In the genomic region with DNA sequence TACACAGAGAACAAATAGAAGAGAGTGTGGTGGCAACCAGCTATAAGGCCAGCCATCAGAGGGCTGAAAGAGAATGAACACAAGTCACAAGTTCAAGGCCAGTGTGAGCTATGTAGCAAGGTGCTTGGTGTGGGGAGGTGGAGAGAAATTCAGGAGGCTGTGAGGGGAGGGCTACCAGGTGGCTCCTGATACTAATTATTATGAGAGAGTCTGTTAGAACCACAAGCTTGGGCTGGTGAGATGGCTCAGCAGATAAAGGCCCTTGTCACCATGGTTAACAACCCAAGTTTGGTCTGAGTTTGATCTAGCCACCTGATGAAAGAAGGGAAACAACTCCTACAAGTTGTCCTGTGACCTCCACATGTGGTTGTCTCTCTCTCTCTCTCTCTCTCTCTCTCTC, we compare ENCODE assay signal across 31 mouse cellular contexts. TPM values are rescaled to one million over a fixed set of nuclear protein-coding genes. Genes with fewer than 3 reads are reported as not detected.
DNase-seq lines count a peak whose midpoint lies in the region; ATAC-seq and TF ChIP-seq lines count a peak whose summit lies in the region.
"Had no signal": no experiment of that assay in that cellular context is flagged by ENCODE, and none has a peak within 500 bp of the region (broad histone marks: within the 10 kb centered on the region; RNA-seq: fewer than 3 reads in every experiment).

No protein-coding gene starts in this region.

- no peaks in the 10 kb centered on the region for H3K36me3 ChIP-seq in heart, embryonic 11.5 days (ENCODE audit: control insufficient read depth, insufficient read depth, low read length)
- H3K36me3 ChIP-seq in heart, embryonic 10.5 days = no peaks in the 10 kb centered on the region
- H3K36me3 ChIP-seq in MEL (ENCODE audit: control insufficient read depth in 1 of 2, insufficient read depth in 2 of 2, low read length in 2 of 2) = peaks cover 0 to 10% of the 10 kb centered on the region in 2 experiments; a peak in 2 of 4 replicates
- no peaks in the 10 kb centered on the region for H3K36me3 ChIP-seq in hindbrain, postnatal 0 days (ENCODE audit: insufficient read depth, low read length)
- H3K36me3 ChIP-seq: embryonic facial prominence, embryonic 12.5 days; embryonic facial prominence, embryonic 15.5 days; forebrain, embryonic 12.5 days; forebrain, embryonic 15.5 days; heart, embryonic 12.5 days; heart, embryonic 15.5 days; hindbrain, embryonic 10.5 days; hindbrain, embryonic 13.5 days had no signal

- ATAC-seq in heart, embryonic 11.5 days (replicated peaks; ENCODE audit: insufficient number of reproducible peaks, low FRiP score, low TSS enrichment) = no peak
- 0 out of 2 replicates have a peak, but pooled peaks have one; percentile 13 for ATAC-seq in megakaryocyte-erythroid progenitor cell, adult 5-6 weeks (replicated peaks; ENCODE audit: low FRiP score, low TSS enrichment, poor library complexity, severe bottlenecking)
- no peak for ATAC-seq in hindbrain, postnatal 0 days
- ATAC-seq: CD4-positive, CD25-positive, alpha-beta regulatory T cell, adult 4 months; forebrain, embryonic 15.5 days; hindbrain, embryonic 16.5 days; inflammation-experienced regulatory T-cells, adult 6 months; intestine, embryonic 16.5 days; Patski had no signal

- 0 out of 2 replicates have a peak overlapping the region, but pooled peaks have one; percentile 16 for H3K9ac ChIP-seq in heart, embryonic 11.5 days (ENCODE audit: low read depth, low read length)
- no peak overlapping the region for H3K9ac ChIP-seq in MEL (ENCODE audit: control insufficient read depth, low read depth, low read length, poor library complexity, severe bottlenecking)
- no peak overlapping the region for H3K9ac ChIP-seq in hindbrain, postnatal 0 days (replicated peaks; ENCODE audit: low read length)
- H3K9ac ChIP-seq: embryonic facial prominence, embryonic 12.5 days; embryonic facial prominence, embryonic 15.5 days; forebrain, embryonic 12.5 days; forebrain, embryonic 15.5 days; heart, embryonic 12.5 days; heart, embryonic 15.5 days; hindbrain, embryonic 13.5 days had no signal

- peak; percentile 68 to 83 for TF ChIP-seq EP300 in MEL (IDR thresholded peaks at IDR 0.05; ENCODE audit: low read depth in 1 of 2, low read length in 2 of 2)

- H3K27ac ChIP-seq in heart, embryonic 11.5 days (ENCODE audit: low read depth, low read length) = no peak overlapping the region
- H3K27ac ChIP-seq in heart, embryonic 10.5 days = no peak overlapping the region
- peak overlapping the region; percentile 39 for H3K27ac ChIP-seq in MEL (ENCODE audit: control insufficient read depth, low read depth, low read length)
- H3K27ac ChIP-seq in hindbrain, postnatal 0 days = no peak overlapping the region
- H3K27ac ChIP-seq: embryonic facial prominence, embryonic 12.5 days; embryonic facial prominence, embryonic 15.5 days; forebrain, embryonic 12.5 days; forebrain, embryonic 15.5 days; heart, adult 2 months; heart, embryonic 15.5 days; hindbrain, embryonic 10.5 days; hindbrain, embryonic 13.5 days had no signal

- no peak overlapping the region for H3K4me3 ChIP-seq in heart, embryonic 11.5 days (ENCODE audit: low read depth, low read length)
- no peak overlapping the region for H3K4me3 ChIP-seq in heart, embryonic 10.5 days
- no peak overlapping the region for H3K4me3 ChIP-seq in MEL (ENCODE audit: control insufficient read depth in 1 of 2, insufficient read depth in 1 of 2, low read depth in 2 of 2, low read length in 2 of 2)
- no peak overlapping the region for H3K4me3 ChIP-seq in hindbrain, postnatal 0 days (ENCODE audit: low read length)
- H3K4me3 ChIP-seq: embryonic facial prominence, embryonic 12.5 days; embryonic facial prominence, embryonic 15.5 days; forebrain, embryonic 12.5 days; forebrain, embryonic 15.5 days; heart, adult 2 months; heart, embryonic 12.5 days; heart, embryonic 15.5 days; hindbrain, embryonic 10.5 days; hindbrain, embryonic 13.5 days had no signal

- no peak for TF ChIP-seq POLR2A in MEL (IDR thresholded peaks at IDR 0.05; ENCODE audit: control insufficient read depth in 1 of 2, insufficient read depth in 1 of 2, low read depth in 1 of 2, low read length in 2 of 2, poor library complexity in 1 of 2)

- H3K79me2 ChIP-seq in MEL (ENCODE audit: control insufficient read depth, insufficient read depth, low read length, poor library complexity) = no peaks in the 10 kb centered on the region

- no peaks in the 10 kb centered on the region for H3K9me3 ChIP-seq in heart, embryonic 11.5 days (replicated peaks; ENCODE audit: control insufficient read depth, low read length)
- no peaks in the 10 kb centered on the region for H3K9me3 ChIP-seq in heart, embryonic 10.5 days
- no peaks in the 10 kb centered on the region for H3K9me3 ChIP-seq in MEL (replicated peaks; ENCODE audit: insufficient read depth, low read length)
- H3K9me3 ChIP-seq in hindbrain, postnatal 0 days (ENCODE audit: low read length) = no peaks in the 10 kb centered on the region
- H3K9me3 ChIP-seq: embryonic facial prominence, embryonic 12.5 days; embryonic facial prominence, embryonic 15.5 days; forebrain, embryonic 12.5 days; forebrain, embryonic 15.5 days; heart, embryonic 12.5 days; heart, embryonic 15.5 days; hindbrain, embryonic 10.5 days; hindbrain, embryonic 13.5 days had no signal

- no peak overlapping the region for H3K4me2 ChIP-seq in heart, embryonic 11.5 days
- H3K4me2 ChIP-seq in hindbrain, postnatal 0 days (ENCODE audit: low read depth, low read length) = no peak overlapping the region
- H3K4me2 ChIP-seq: embryonic facial prominence, embryonic 12.5 days; embryonic facial prominence, embryonic 15.5 days; forebrain, embryonic 12.5 days; forebrain, embryonic 15.5 days; heart, embryonic 12.5 days; heart, embryonic 15.5 days; hindbrain, embryonic 13.5 days had no signal

- no peak for TF ChIP-seq RAD21 in MEL (IDR thresholded peaks at IDR 0.05; ENCODE audit: low read depth, low read length)

- DNase-seq in heart, embryonic 10.5 days (ENCODE audit: low spot score) = no peak
- DNase-seq in 416B (ENCODE audit: low read depth) (peak; percentile 73), MEL (ENCODE audit: low read depth, low spot score) (peak; percentile 64)
- DNase-seq in adrenal gland, postnatal 36 days = no peak
- no peak for DNase-seq in hindbrain, postnatal 0 days (ENCODE audit: low spot score)
- DNase-seq: adrenal gland, adult 2 months; adrenal gland, postnatal 14 days; cerebellum, adult 11-12 months; cerebellum, adult 8-10 months; cerebellum, postnatal 10 days; gastrocnemius, postnatal 10 days; gastrocnemius, postnatal 36 days; heart, postnatal 10 days; heart, postnatal 36 days had no signal

- no peaks in the 10 kb centered on the region for H3K4me1 ChIP-seq in heart, embryonic 11.5 days (ENCODE audit: control insufficient read depth, insufficient read depth, low read length)
- peaks cover 9% of the 10 kb centered on the region; the same call in 1 of the 2 replicates for H3K4me1 ChIP-seq in heart, embryonic 10.5 days
- peaks cover 14 to 27% of the 10 kb centered on the region in 2 experiments for H3K4me1 ChIP-seq in MEL (ENCODE audit: control insufficient read depth in 1 of 2, insufficient read depth in 2 of 2, low read length in 2 of 2)
- H3K4me1 ChIP-seq in hindbrain, postnatal 0 days (ENCODE audit: insufficient read depth, low read length) = no peaks in the 10 kb centered on the region

- TF ChIP-seq CTCF in MEL (IDR thresholded peaks at IDR 0.05 in 2 of 3, conservative IDR thresholded peaks at IDR 0.05 in 1 of 3; ENCODE audit: control insufficient read depth in 1 of 3, insufficient read depth in 1 of 3, low read depth in 2 of 3, low read length in 3 of 3, poor library complexity in 1 of 3, severe bottlenecking in 1 of 3) = no peak
- TF ChIP-seq CTCF in hindbrain, postnatal 0 days (IDR thresholded peaks at IDR 0.05; ENCODE audit: low read depth) = no peak

- no peaks in the 10 kb centered on the region for H3K27me3 ChIP-seq in heart, embryonic 11.5 days (ENCODE audit: control insufficient read depth, insufficient read depth, low read length)
- no peaks in the 10 kb centered on the region for H3K27me3 ChIP-seq in heart, embryonic 10.5 days (ENCODE audit: insufficient read depth, poor library complexity, severe bottlenecking)
- no peaks in the 10 kb centered on the region for H3K27me3 ChIP-seq in MEL (ENCODE audit: control insufficient read depth in 1 of 2, insufficient read depth in 2 of 2, low read length in 2 of 2)
- H3K27me3 ChIP-seq in hindbrain, postnatal 0 days (ENCODE audit: insufficient read depth, low read length) = no peaks in the 10 kb centered on the region
- H3K27me3 ChIP-seq: embryonic facial prominence, embryonic 12.5 days; embryonic facial prominence, embryonic 15.5 days; forebrain, embryonic 12.5 days; forebrain, embryonic 15.5 days; heart, embryonic 12.5 days; heart, embryonic 15.5 days; hindbrain, embryonic 13.5 days; Patski had no signal

RNA-seq across cellular contexts. Expression of a gene that starts 5.9 kb away (rescaled TPM):
- polyA plus RNA-seq in heart, embryonic 11.5 days (2014; fragmentation: Nextera tagmentation; extraction: Ambion mirVana) = 29.9 and 35.3 TPM in 2 replicates
- polyA plus RNA-seq in heart, embryonic 10.5 days (2016; fragmentation: Nextera tagmentation; extraction: Ambion mirVana) = 31.3 and 49.2 TPM in 2 replicates
- 35.0 and 35.8 TPM in 2 replicates for total RNA-seq in MEL (2012; rRNA removed)
- 10 to 100 TPM in 1 of 2 experiments, not detected in 1; 46.2 TPM for polyA plus RNA-seq in MEL (2012; ENCODE audit: insufficient read depth in 1 of 2, insufficient read length in 2 of 2, low read depth in 1 of 2, low replicate concordance in 2 of 2, missing spikeins in 1 of 2)
- total RNA-seq in megakaryocyte-erythroid progenitor cell, adult 5-6 weeks (2014; fragmentation: Nextera tagmentation) = 40.6 and 60.7 TPM in 2 replicates
- total RNA-seq in megakaryocyte-erythroid progenitor cell, adult 5-6 weeks (2017) = 30.0 and 60.2 TPM in 2 replicates
- total RNA-seq in adrenal gland, postnatal 36 days (2021) = 10 to 100 TPM; 24.6 to 28.4 TPM
- total RNA-seq in hindbrain, postnatal 0 days (2014; rRNA removed) = 52.8 and 67.0 TPM in 2 replicates
- 35.5 and 37.1 TPM in 2 replicates for polyA plus RNA-seq in hindbrain, postnatal 0 days (2015; fragmentation: Nextera tagmentation; extraction: Ambion mirVana)

RNA-seq across cellular contexts. Expression of a gene that starts 14.7 kb away (rescaled TPM):
- 7.4 and 9.2 TPM in 2 replicates for polyA plus RNA-seq in heart, embryonic 11.5 days (2014; fragmentation: Nextera tagmentation; extraction: Ambion mirVana)
- 7.1 and 10.4 TPM in 2 replicates for polyA plus RNA-seq in heart, embryonic 10.5 days (2016; fragmentation: Nextera tagmentation; extraction: Ambion mirVana)
- total RNA-seq in MEL (2012; rRNA removed) = 49.1 and 58.7 TPM in 2 replicates
- 10 to 100 TPM in 1 of 2 experiments, not detected in 1; 74.2 TPM for polyA plus RNA-seq in MEL (2012; ENCODE audit: insufficient read depth in 1 of 2, insufficient read length in 2 of 2, low read depth in 1 of 2, low replicate concordance in 2 of 2, missing spikeins in 1 of 2)
- total RNA-seq in megakaryocyte-erythroid progenitor cell, adult 5-6 weeks (2014; fragmentation: Nextera tagmentation) = 59.2 and 84.0 TPM in 2 replicates
- total RNA-seq in megakaryocyte-erythroid progenitor cell, adult 5-6 weeks (2017) = 22.0 and 26.7 TPM in 2 replicates
- 10 to 100 TPM; 52.0 to 56.4 TPM for total RNA-seq in adrenal gland, postnatal 36 days (2021)
- 40.3 and 49.2 TPM in 2 replicates for total RNA-seq in hindbrain, postnatal 0 days (2014; rRNA removed)
- polyA plus RNA-seq in hindbrain, postnatal 0 days (2015; fragmentation: Nextera tagmentation; extraction: Ambion mirVana) = 16.8 and 17.1 TPM in 2 replicates

RNA-seq across cellular contexts. Expression of a gene that starts 14.8 kb away (rescaled TPM):
- polyA plus RNA-seq in heart, embryonic 11.5 days (2014; fragmentation: Nextera tagmentation; extraction: Ambion mirVana) = 12.4 and 13.7 TPM in 2 replicates
- 10.0 and 12.5 TPM in 2 replicates for polyA plus RNA-seq in heart, embryonic 10.5 days (2016; fragmentation: Nextera tagmentation; extraction: Ambion mirVana)
- total RNA-seq in MEL (2012; rRNA removed) = 5.6 and 11.1 TPM in 2 replicates
- polyA plus RNA-seq in MEL (2012; ENCODE audit: insufficient read depth in 1 of 2, insufficient read length in 2 of 2, low read depth in 1 of 2, low replicate concordance in 2 of 2, missing spikeins in 1 of 2) = 10 to 100 TPM in 1 of 2 experiments, not detected in 1; 16.0 TPM
- 4.2 and 5.5 TPM in 2 replicates for total RNA-seq in megakaryocyte-erythroid progenitor cell, adult 5-6 weeks (2014; fragmentation: Nextera tagmentation)
- 7.8 and 18.7 TPM in 2 replicates for total RNA-seq in megakaryocyte-erythroid progenitor cell, adult 5-6 weeks (2017)
- total RNA-seq in adrenal gland, postnatal 36 days (2021) = 1 to 10 TPM; 2.3 to 3.0 TPM
- 3.8 and 4.9 TPM in 2 replicates for total RNA-seq in hindbrain, postnatal 0 days (2014; rRNA removed)
- polyA plus RNA-seq in hindbrain, postnatal 0 days (2015; fragmentation: Nextera tagmentation; extraction: Ambion mirVana) = 11.4 TPM in 2 replicates

RNA-seq across cellular contexts. Expression of a gene that starts 27.2 kb away (rescaled TPM):
- 139 and 147 TPM in 2 replicates for polyA plus RNA-seq in heart, embryonic 11.5 days (2014; fragmentation: Nextera tagmentation; extraction: Ambion mirVana)
- polyA plus RNA-seq in heart, embryonic 10.5 days (2016; fragmentation: Nextera tagmentation; extraction: Ambion mirVana) = 147 and 165 TPM in 2 replicates
- 52.7 and 58.3 TPM in 2 replicates for total RNA-seq in MEL (2012; rRNA removed)
- polyA plus RNA-seq in MEL (2012; ENCODE audit: insufficient read depth in 1 of 2, insufficient read length in 2 of 2, low read depth in 1 of 2, low replicate concordance in 2 of 2, missing spikeins in 1 of 2) = 100 to 1,000 TPM in 1 of 2 experiments, not detected in 1; 203 TPM
- total RNA-seq in megakaryocyte-erythroid progenitor cell, adult 5-6 weeks (2014; fragmentation: Nextera tagmentation) = 45.4 and 55.2 TPM in 2 replicates
- 43.0 and 66.3 TPM in 2 replicates for total RNA-seq in megakaryocyte-erythroid progenitor cell, adult 5-6 weeks (2017)
- total RNA-seq in adrenal gland, postnatal 36 days (2021) = 10 to 100 TPM; 79.5 to 84.6 TPM
- 383 and 444 TPM in 2 replicates for total RNA-seq in hindbrain, postnatal 0 days (2014; rRNA removed)
- 251 and 270 TPM in 2 replicates for polyA plus RNA-seq in hindbrain, postnatal 0 days (2015; fragmentation: Nextera tagmentation; extraction: Ambion mirVana)

RNA-seq across cellular contexts. Expression of a gene that starts 31.3 kb away (rescaled TPM):
- 0.47 and 1.0 TPM in 2 replicates for polyA plus RNA-seq in heart, embryonic 11.5 days (2014; fragmentation: Nextera tagmentation; extraction: Ambion mirVana)
- polyA plus RNA-seq in heart, embryonic 10.5 days (2016; fragmentation: Nextera tagmentation; extraction: Ambion mirVana) = 1.4 TPM in 2 replicates
- 0.39 and 0.42 TPM in 2 replicates for total RNA-seq in MEL (2012; rRNA removed)
- polyA plus RNA-seq in MEL (2012; ENCODE audit: insufficient read depth in 1 of 2, insufficient read length in 2 of 2, low read depth in 1 of 2, low replicate concordance in 2 of 2, missing spikeins in 1 of 2) = 1 to 10 TPM in 1 of 2 experiments, not detected in 1; 1.1 TPM
- total RNA-seq in megakaryocyte-erythroid progenitor cell, adult 5-6 weeks (2014; fragmentation: Nextera tagmentation) = 0.57 TPM in 1 of 2 replicates, not detected in the other
- total RNA-seq in megakaryocyte-erythroid progenitor cell, adult 5-6 weeks (2017) = not detected in 2 replicates
- 1 to 10 TPM; 3.1 to 3.2 TPM for total RNA-seq in adrenal gland, postnatal 36 days (2021)
- 192 and 215 TPM in 2 replicates for total RNA-seq in hindbrain, postnatal 0 days (2014; rRNA removed)
- 30.0 and 33.2 TPM in 2 replicates for polyA plus RNA-seq in hindbrain, postnatal 0 days (2015; fragmentation: Nextera tagmentation; extraction: Ambion mirVana)
- total RNA-seq: granulocyte monocyte progenitor cell, adult 5-6 weeks had no signal

Comparison
In these comparisons a context has a peak if more than half of its experiments do, and no peak if none do; other contexts are left out.
1. DNase-seq: peak in 416B (single experiment) and MEL (single experiment); none in heart, embryonic 10.5 days (single experiment), adrenal gland, postnatal 36 days (0 of 2) and hindbrain, postnatal 0 days (single experiment).